Mouse (Mus musculus) lung, adult 2 months (tissue): ENCODE results near the gene Rap1gds1.

Source experiments
- CTCF ChIP-seq: fragments of 200-500 bp; IDR thresholded peaks from 2 replicates; pipeline ENCODE4 v1.5.1; 2011; ENCODE audit warnings: mild to moderate bottlenecking, low read length, control low read depth; ENCODE audit not compliant: insufficient read depth
- POLR2A ChIP-seq: fragments of 200-500 bp; IDR thresholded peaks from 2 replicates; pipeline ENCODE4 v1.6.1; 2011; ENCODE audit warnings: low read depth, mild to moderate bottlenecking, control low read depth, low read length, borderline replicate concordance; ENCODE audit errors: extremely low read depth

- TF ChIP-seq CTCF: no peak
- TF ChIP-seq POLR2A: no peak
Measured at GRCm38 (mm10) chr3:139103914-139104313, 28.9 kb upstream of the Rap1gds1 start.
